Mouse (Mus musculus) CH12.LX (cell line): ENCODE measurements around the gene Cdkn1b. TPM values are rescaled to one million over a fixed set of nuclear protein-coding genes. Genes with fewer than 3 reads are reported as not detected.

ENCODE experiments used
- DNase-seq: peaks from one replicate; pipeline ENCODE4 v3.0.0-alpha.2; 2013; ENCODE audit errors: extremely low read depth
- H3K27ac ChIP-seq: 2 replicates; pipeline ENCODE4 v1.5.1; 2012; ENCODE audit warnings: low read depth, mild to moderate bottlenecking, control low read depth, moderate library complexity; ENCODE audit not compliant: insufficient read depth
- H3K27me3 ChIP-seq: replicated peaks from 2 replicates; pipeline ENCODE3; 2012; ENCODE audit warnings: inconsistent platforms
- H3K36me3 ChIP-seq, 2 experiments: replicated peaks in 1 of 2; 2 replicates each; pipeline versions ENCODE3 to v1.6.1; 2012; ENCODE audit warnings: inconsistent platforms in 1 of 2, low read length in 1 of 2, mild to moderate bottlenecking in 1 of 2, mixed read lengths in 1 of 2, moderate library complexity in 1 of 2; ENCODE audit not compliant: control insufficient read depth in 1 of 2, insufficient read depth in 1 of 2
- H3K4me1 ChIP-seq, 2 experiments: 2 replicates each; pipeline ENCODE4 v1.6.1; 2012; ENCODE audit warnings: inconsistent platforms in 1 of 2, moderate library complexity in 1 of 2; ENCODE audit not compliant: insufficient read depth in 2 of 2, control insufficient read depth in 1 of 2
- H3K4me2 ChIP-seq: 2 replicates; pipeline ENCODE4 v1.6.1; 2012; ENCODE audit warnings: low read depth, mild to moderate bottlenecking, control low read depth; ENCODE audit not compliant: poor library complexity, insufficient read depth, severe bottlenecking
- H3K4me3 ChIP-seq, 3 experiments: fragments of 150-350 bp in 1 of 3; sonication (generic) in 1 of 3; replicated peaks in 1 of 3; 2 replicates each; pipeline versions ENCODE3 to v1.5.1; 2011 to 2012; ENCODE audit warnings: low read depth in 2 of 3, low read length in 2 of 3, mild to moderate bottlenecking in 2 of 3, moderate library complexity in 2 of 3, control low read depth in 1 of 3, improper control_type of control experiment in 1 of 3, inconsistent platforms in 1 of 3, mixed read lengths in 1 of 3; ENCODE audit not compliant: poor library complexity in 1 of 3
- H3K79me2 ChIP-seq: replicated peaks from 2 replicates; pipeline ENCODE4 v1.6.1; 2012; ENCODE audit warnings: mild to moderate bottlenecking, moderate library complexity; ENCODE audit not compliant: control insufficient read depth, poor library complexity, insufficient read depth, severe bottlenecking; ENCODE audit errors: extremely low read depth
- H3K9ac ChIP-seq: 2 replicates; pipeline ENCODE4 v1.6.1; 2012; ENCODE audit warnings: low read depth, mild to moderate bottlenecking, control low read depth, moderate library complexity; ENCODE audit not compliant: insufficient read depth
- H3K9me3 ChIP-seq: replicated peaks from 2 replicates; pipeline ENCODE3; 2012; ENCODE audit warnings: low read length, inconsistent platforms, mixed read lengths
- BHLHE40 ChIP-seq: IDR thresholded peaks from 2 replicates; pipeline ENCODE4 v1.6.1; 2011; ENCODE audit warnings: mild to moderate bottlenecking, low read depth, low read length, improper control_type of control experiment
- CHD2 ChIP-seq: IDR thresholded peaks from 2 replicates; pipeline ENCODE4 v1.6.1; 2011; ENCODE audit warnings: low read length, improper control_type of control experiment
- EP300 ChIP-seq: IDR thresholded peaks from 2 replicates; pipeline ENCODE4 v1.6.1; 2011; ENCODE audit warnings: low read length, improper control_type of control experiment
- ETS1 ChIP-seq: conservative IDR thresholded peaks from 2 replicates; pipeline ENCODE4 v1.6.1; 2012; ENCODE audit warnings: low read depth, mild to moderate bottlenecking, inconsistent platforms, low read length, improper control_type of control experiment, moderate library complexity
- JUN ChIP-seq: IDR thresholded peaks from 2 replicates; pipeline ENCODE4 v1.6.1; 2011; ENCODE audit warnings: low read depth, mild to moderate bottlenecking, low read length, improper control_type of control experiment, moderate library complexity; ENCODE audit not compliant: insufficient read depth
- JUND ChIP-seq: conservative IDR thresholded peaks from 2 replicates; pipeline ENCODE4 v1.6.1; 2011; ENCODE audit warnings: low read depth, low read length, improper control_type of control experiment
- MAX ChIP-seq: IDR thresholded peaks from 2 replicates; pipeline ENCODE4 v1.6.1; 2011; ENCODE audit warnings: low read length, improper control_type of control experiment
- MAZ ChIP-seq: IDR thresholded peaks from 2 replicates; pipeline ENCODE4 v1.6.1; 2012; ENCODE audit warnings: low read depth, mild to moderate bottlenecking, inconsistent platforms, low read length, improper control_type of control experiment, moderate library complexity
- MYC ChIP-seq: IDR thresholded peaks from 2 replicates; pipeline ENCODE4 v1.6.1; 2011; ENCODE audit warnings: low read depth, mild to moderate bottlenecking, improper control_type of control experiment, low read length
- NELFE ChIP-seq: IDR thresholded peaks from 2 replicates; pipeline ENCODE4 v1.6.1; 2011; ENCODE audit warnings: low read depth, low read length, improper control_type of control experiment
- PAX5 ChIP-seq: IDR thresholded peaks from 2 replicates; pipeline ENCODE4 v1.6.1; 2012; ENCODE audit warnings: low read length, inconsistent platforms, mixed read lengths
- POLR2AphosphoS2 ChIP-seq: IDR thresholded peaks from 2 replicates; pipeline ENCODE4 v1.6.1; 2011; ENCODE audit warnings: low read depth, low read length, improper control_type of control experiment
- RCOR1 ChIP-seq: conservative IDR thresholded peaks from 2 replicates; pipeline ENCODE4 v1.6.1; 2012; ENCODE audit warnings: low read depth, mild to moderate bottlenecking, inconsistent platforms, low read length, improper control_type of control experiment
- SIN3A ChIP-seq: IDR thresholded peaks from 2 replicates; pipeline ENCODE4 v1.6.1; 2012; ENCODE audit warnings: low read length, improper control_type of control experiment, inconsistent platforms
- TCF12 ChIP-seq: IDR thresholded peaks from 2 replicates; pipeline ENCODE4 v1.6.1; 2014; ENCODE audit warnings: low read depth, mild to moderate bottlenecking, inconsistent platforms, low read length, improper control_type of control experiment
- UBTF ChIP-seq: IDR thresholded peaks from 2 replicates; pipeline ENCODE4 v1.6.1; 2012; ENCODE audit warnings: low read depth, mild to moderate bottlenecking, inconsistent platforms, low read length, improper control_type of control experiment, moderate library complexity
- USF1 ChIP-seq: IDR thresholded peaks from 2 replicates; pipeline ENCODE4 v1.6.1; 2014; ENCODE audit warnings: low read depth, mild to moderate bottlenecking, inconsistent platforms, low read length, improper control_type of control experiment
- USF2 ChIP-seq: conservative IDR thresholded peaks from 2 replicates; pipeline ENCODE4 v1.6.1; 2011; ENCODE audit warnings: low read depth, low read length, improper control_type of control experiment
- ZC3H11A ChIP-seq: IDR thresholded peaks from 2 replicates; pipeline ENCODE4 v1.6.1; 2012; ENCODE audit warnings: low read depth, mild to moderate bottlenecking, inconsistent platforms, low read length, improper control_type of control experiment
- ZKSCAN1 ChIP-seq: IDR thresholded peaks from 2 replicates; pipeline ENCODE4 v1.6.1; 2012; ENCODE audit warnings: low read depth, inconsistent platforms, low read length, improper control_type of control experiment, borderline replicate concordance
- ZMIZ1 ChIP-seq: IDR thresholded peaks from 2 replicates; pipeline ENCODE4 v1.6.1; 2012; ENCODE audit warnings: low read depth, mild to moderate bottlenecking, inconsistent platforms, low read length, improper control_type of control experiment
- dilution Hi-C: fragments of 300-500 bp; cut with MboI; formaldehyde crosslinking; loops from 2 replicates; pipeline ENCODE4 v1.14.3; 2020; ENCODE audit warnings: low sequenced_read_pairs; ENCODE audit not compliant: extremely low pct_unique_long_range_greater_than_20kb, extremely low pct_ligation_motif_present
- in situ Hi-C: fragments of 300-500 bp; cut with MboI; formaldehyde crosslinking; loops from 3 replicates; pipeline ENCODE4 v1.14.3; 2019; ENCODE audit warnings: low sequenced_read_pairs, low pct_ligation_motif_present, low pct_unique_long_range_greater_than_20kb, mixed read lengths
- polyA plus RNA-seq: library from polyadenylated mRNA; unstranded; fragments of >175 nt; gene quantifications from 2 replicates; pipeline ENCODE4 v1.2.1, GENCODE M21; 2012; ENCODE audit warnings: low read depth; ENCODE audit not compliant: insufficient read length
- total RNA-seq, 2 experiments: library from RNA; depleted of rRNA; stranded (reverse); fragments of 300-350 nt in 1 of 2; fragments of >200 nt in 1 of 2; gene quantifications; 2 replicates each; pipeline ENCODE4 v1.2.3; 2012 to 2014

Gene Cdkn1b
- total and polyA plus RNA-seq, 3 experiments = 19.2 to 23.5 (median 20.9) TPM

- Histone ChIP-seq H3K79me2 (no peaks in the 10 kb centered on the region), H3K4me2 (no peak overlapping the region), H3K36me3 (peaks cover 6 to 19% of the 10 kb centered on the region in 2 experiments), H3K27me3 (no peaks in the 10 kb centered on the region), H3K9ac (no peak overlapping the region), H3K9me3 (no peaks in the 10 kb centered on the region), H3K4me1 (no peaks in the 10 kb centered on the region), H3K4me3 (no peak overlapping the region), H3K27ac (no peak overlapping the region)
- dilution Hi-C loops = no loop called here
- TF ChIP-seq ETS1 = no peak
- TF ChIP-seq PAX5 = no peak
- TF ChIP-seq EP300 = no peak
- TF ChIP-seq ZMIZ1 = no peak
- no peak for TF ChIP-seq JUND
- no peak for TF ChIP-seq USF2
- no peak for TF ChIP-seq USF1
- no peak for TF ChIP-seq POLR2AphosphoS2
- TF ChIP-seq TCF12 = no peak
- TF ChIP-seq UBTF = no peak
- TF ChIP-seq MYC = no peak
- TF ChIP-seq ZC3H11A = no peak
- TF ChIP-seq BHLHE40 = no peak
- no peak for DNase-seq
- in situ Hi-C loops = no loop called here
These were observed 42.3 kb upstream of the Cdkn1b start for GRCm38 (mm10) chr6:134877892-134878291.

DNA sequence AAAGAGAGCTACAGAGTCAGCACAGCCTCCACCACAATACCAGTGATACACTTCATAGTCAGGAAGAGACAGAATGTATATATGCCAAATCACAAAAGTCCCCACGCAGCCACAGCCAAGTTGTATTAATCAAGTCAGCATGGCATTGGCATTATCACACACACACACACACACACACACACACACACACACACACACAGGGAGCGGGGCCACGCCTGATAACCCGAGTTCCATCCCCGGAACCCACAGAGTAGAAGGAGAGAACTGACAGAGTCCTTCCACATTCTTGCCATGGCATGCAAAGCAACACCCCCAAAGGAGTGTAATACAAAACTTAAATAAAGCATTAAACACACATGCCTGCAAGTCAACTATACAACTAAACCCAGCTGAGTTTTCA lies 40.6 kb upstream of the Cdkn1b start:
- Histone ChIP-seq H3K27me3 (no peaks in the 10 kb centered on the region), H3K4me2 (no peak overlapping the region), H3K27ac (no peak overlapping the region), H3K4me3 (no peak overlapping the region), H3K4me1 (no peaks in the 10 kb centered on the region), H3K79me2 (no peaks in the 10 kb centered on the region), H3K9ac (no peak overlapping the region), H3K9me3 (no peaks in the 10 kb centered on the region), H3K36me3 (peaks cover 6 to 16% of the 10 kb centered on the region in 2 experiments)
- TF ChIP-seq TCF12 (no peak), MAZ (no peak), JUN (no peak), MAX (no peak), POLR2AphosphoS2 (no peak), ETS1 (no peak), MYC (no peak), CHD2 (no peak), RCOR1 (no peak), NELFE (no peak), ZC3H11A (no peak), SIN3A (no peak), ZKSCAN1 (no peak), ZMIZ1 (no peak)
- DNase-seq = no peak
- dilution Hi-C loops = no loop called here
- in situ Hi-C loops = no loop called here
